Mouse (Mus musculus) spleen, adult 2 months (tissue): ENCODE measurements around the gene Mlip.

Experiments used
- CTCF ChIP-seq: fragments of 200-500 bp; IDR thresholded peaks from 2 replicates; pipeline ENCODE4 v1.5.1; 2011; ENCODE audit warnings: mild to moderate bottlenecking, inconsistent platforms; ENCODE audit not compliant: insufficient read depth, insufficient read length, insufficient replicate concordance; ENCODE audit errors: extremely low read depth
- POLR2A ChIP-seq: fragments of 200-500 bp; IDR thresholded peaks from 2 replicates; pipeline ENCODE4 v1.6.1; 2011; ENCODE audit warnings: low read depth, low read length, inconsistent platforms

- no peak for TF ChIP-seq POLR2A
- TF ChIP-seq CTCF: no peak
Observed at GRCm38 (mm10) chr9:77277270-77277669, 75.5 kb downstream of the Mlip start.
